Mouse (Mus musculus): Measurements from ENCODE around the gene Cdk17. TPM values are rescaled to one million over a fixed set of nuclear protein-coding genes. Genes with fewer than 3 reads are reported as not detected.

Cdk17 gene
- polyA plus RNA-seq, 1 experiment from 2014 or later, result 19.2 TPM

GRCm38 (mm10) chr10:93190475-93191262 lies 30.0 kb downstream of the Cdk17 start:
- Histone ChIP-seq H3K4me2 (ENCODE audit: low read depth, severe bottlenecking) (no peak overlapping the region), H3K27me3 (ENCODE audit: control insufficient read depth, insufficient read depth, low read length) (no peaks in the 10 kb centered on the region), H3K4me1 (ENCODE audit: control insufficient read depth, insufficient read depth, low read length) (0 out of 2 replicates have a peak, but pooled peaks cover 2% of the 10 kb centered on the region), H3K36me3 (ENCODE audit: control insufficient read depth, insufficient read depth, low read length) (no peaks in the 10 kb centered on the region), H3K4me3 (ENCODE audit: low read depth, low read length) (no peak overlapping the region), H3K27ac (replicated peaks; ENCODE audit: low read depth, low read length) (no peak overlapping the region), H3K9ac (ENCODE audit: low read length) (no peak overlapping the region), H3K9me3 (ENCODE audit: control insufficient read depth, low read length) (no peaks in the 10 kb centered on the region)
- 89% methylated on average over 8 of the region's 8 CpGs for WGBS
- DNase-seq (ENCODE audit: low spot score) (no peak), ATAC-seq (ENCODE audit: insufficient number of reproducible peaks, low FRiP score, low TSS enrichment, low read depth) (no peak)

GRCm38 (mm10) chr10:93197092-93197491 lies 36.4 kb downstream of the Cdk17 start:
- 92% methylated on average over 6 of the region's 6 CpGs for WGBS
- no peaks in the 10 kb centered on the region for H3K27me3 ChIP-seq (ENCODE audit: control insufficient read depth, insufficient read depth, low read length)
- ATAC-seq (ENCODE audit: insufficient number of reproducible peaks, low FRiP score, low TSS enrichment, low read depth), result no peak
- no peaks in the 10 kb centered on the region for H3K9me3 ChIP-seq (ENCODE audit: control insufficient read depth, low read length)
- no peaks in the 10 kb centered on the region for H3K36me3 ChIP-seq (ENCODE audit: control insufficient read depth, insufficient read depth, low read length)
- no peak overlapping the region for H3K27ac ChIP-seq (replicated peaks; ENCODE audit: low read depth, low read length)
- H3K4me3 ChIP-seq (ENCODE audit: low read depth, low read length), result no peak overlapping the region
- H3K9ac ChIP-seq (ENCODE audit: low read length), result no peak overlapping the region
- H3K4me2 ChIP-seq (ENCODE audit: low read depth, severe bottlenecking), result no peak overlapping the region
- no peak for DNase-seq (ENCODE audit: low spot score)
- 0 out of 2 replicates have a peak, but pooled peaks cover 2% of the 10 kb centered on the region for H3K4me1 ChIP-seq (ENCODE audit: control insufficient read depth, insufficient read depth, low read length)

- DNase-seq (ENCODE audit: low spot score) (no peak), ATAC-seq (ENCODE audit: insufficient number of reproducible peaks, low FRiP score, low TSS enrichment, low read depth) (no peak)
- 89% methylated on average over 3 of the region's 3 CpGs for WGBS
- no peaks in the 10 kb centered on the region for H3K27me3 ChIP-seq (ENCODE audit: control insufficient read depth, insufficient read depth, low read length)
- 0 out of 2 replicates have a peak, but pooled peaks cover 2% of the 10 kb centered on the region for H3K4me1 ChIP-seq (ENCODE audit: control insufficient read depth, insufficient read depth, low read length)
- H3K4me3 ChIP-seq (ENCODE audit: low read depth, low read length), result no peak overlapping the region
- H3K9me3 ChIP-seq (ENCODE audit: control insufficient read depth, low read length), result no peaks in the 10 kb centered on the region
- H3K27ac ChIP-seq (replicated peaks; ENCODE audit: low read depth, low read length), result no peak overlapping the region
- H3K36me3 ChIP-seq (ENCODE audit: control insufficient read depth, insufficient read depth, low read length), result no peaks in the 10 kb centered on the region
- H3K9ac ChIP-seq (ENCODE audit: low read length), result no peak overlapping the region
- no peak overlapping the region for H3K4me2 ChIP-seq (ENCODE audit: low read depth, severe bottlenecking)
These were observed 38.3 kb downstream of the Cdk17 start for GRCm38 (mm10) chr10:93198958-93199357.

DNA sequence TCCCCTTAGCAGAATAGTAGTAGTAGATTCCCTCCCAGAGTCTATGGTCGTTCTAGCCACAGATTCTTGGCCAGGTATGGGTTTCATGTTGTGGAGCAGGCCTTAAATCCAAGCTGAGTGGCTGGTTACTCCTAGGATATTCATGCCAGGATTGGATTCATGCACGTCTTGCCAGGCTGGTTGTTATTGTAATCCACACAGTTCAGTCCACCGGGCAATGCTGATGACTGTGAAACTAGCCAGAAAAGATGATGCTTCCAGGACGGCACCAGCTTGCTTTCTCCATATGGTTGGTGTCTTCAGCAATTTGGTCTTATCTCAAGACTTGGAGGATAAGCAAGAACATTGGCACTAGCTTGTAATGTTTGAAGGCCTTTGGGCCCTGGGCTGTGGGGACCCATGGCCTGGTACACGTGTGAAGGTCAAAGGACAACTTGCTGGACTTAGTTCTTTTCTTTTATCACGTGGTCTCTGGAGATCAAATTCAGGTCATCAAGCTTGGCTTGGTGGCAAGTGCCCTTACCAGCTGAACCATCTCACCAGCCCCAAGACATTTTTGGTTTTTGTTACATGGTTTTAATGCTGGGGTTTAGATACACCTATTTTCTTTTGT lies 41.3 kb downstream of the Cdk17 start:
- ATAC-seq (ENCODE audit: insufficient number of reproducible peaks, low FRiP score, low TSS enrichment, low read depth) (no peak), DNase-seq (ENCODE audit: low spot score) (no peak)
- H3K27ac ChIP-seq (replicated peaks; ENCODE audit: low read depth, low read length), result no peak overlapping the region
- no peaks in the 10 kb centered on the region for H3K9me3 ChIP-seq (ENCODE audit: control insufficient read depth, low read length)
- no peaks in the 10 kb centered on the region for H3K36me3 ChIP-seq (ENCODE audit: control insufficient read depth, insufficient read depth, low read length)
- no peaks in the 10 kb centered on the region for H3K27me3 ChIP-seq (ENCODE audit: control insufficient read depth, insufficient read depth, low read length)
- WGBS, result 91% methylated on average over 6 of the region's 6 CpGs
- H3K4me1 ChIP-seq (ENCODE audit: control insufficient read depth, insufficient read depth, low read length), result no peaks in the 10 kb centered on the region
- no peak overlapping the region for H3K9ac ChIP-seq (ENCODE audit: low read length)
- no peak overlapping the region for H3K4me3 ChIP-seq (ENCODE audit: low read depth, low read length)
- no peak overlapping the region for H3K4me2 ChIP-seq (ENCODE audit: low read depth, severe bottlenecking)

DNA sequence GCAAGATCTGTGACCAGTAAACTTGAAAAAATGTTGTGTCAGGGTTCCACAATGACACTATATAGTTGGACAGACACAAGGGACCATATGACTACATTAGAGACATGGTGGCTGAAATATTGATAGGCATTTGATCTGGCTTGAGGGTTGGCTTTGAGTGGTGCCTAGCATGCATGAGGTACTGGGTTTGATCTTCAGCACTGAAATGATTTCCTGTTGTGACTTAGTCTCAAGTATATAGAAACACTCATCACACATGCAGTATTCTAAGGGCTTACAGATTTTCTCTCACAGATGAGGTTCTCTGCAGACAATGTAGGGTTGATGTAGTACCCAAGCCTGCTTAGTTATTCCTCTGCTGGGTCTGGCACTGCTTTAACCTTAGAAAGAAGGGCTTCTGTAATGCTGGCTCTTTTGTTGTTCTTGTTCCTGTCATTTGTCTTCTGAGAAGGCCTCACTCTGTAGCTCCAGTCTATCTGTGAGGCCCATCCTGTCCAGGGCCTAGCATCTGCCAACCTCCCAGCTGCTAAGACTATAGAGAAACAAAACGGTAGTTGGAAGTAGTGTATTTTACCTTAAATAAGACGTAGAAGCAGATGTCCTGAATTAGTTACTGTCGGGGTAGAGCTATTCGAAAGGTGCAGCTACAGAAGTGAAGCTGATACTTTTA lies 44.7 kb downstream of the Cdk17 start:
- no peak overlapping the region for H3K27ac ChIP-seq (replicated peaks; ENCODE audit: low read depth, low read length)
- no peak for ATAC-seq (ENCODE audit: insufficient number of reproducible peaks, low FRiP score, low TSS enrichment, low read depth)
- no peaks in the 10 kb centered on the region for H3K4me1 ChIP-seq (ENCODE audit: control insufficient read depth, insufficient read depth, low read length)
- no peak for DNase-seq (ENCODE audit: low spot score)
- no peak overlapping the region for H3K4me3 ChIP-seq (ENCODE audit: low read depth, low read length)
- H3K36me3 ChIP-seq (ENCODE audit: control insufficient read depth, insufficient read depth, low read length), result no peaks in the 10 kb centered on the region
- H3K9ac ChIP-seq (ENCODE audit: low read length), result no peak overlapping the region
- no peaks in the 10 kb centered on the region for H3K9me3 ChIP-seq (ENCODE audit: control insufficient read depth, low read length)
- no peak overlapping the region for H3K4me2 ChIP-seq (ENCODE audit: low read depth, severe bottlenecking)
- WGBS, result 79% methylated on average over 4 of the region's 4 CpGs
- no peaks in the 10 kb centered on the region for H3K27me3 ChIP-seq (ENCODE audit: control insufficient read depth, insufficient read depth, low read length)

DNA sequence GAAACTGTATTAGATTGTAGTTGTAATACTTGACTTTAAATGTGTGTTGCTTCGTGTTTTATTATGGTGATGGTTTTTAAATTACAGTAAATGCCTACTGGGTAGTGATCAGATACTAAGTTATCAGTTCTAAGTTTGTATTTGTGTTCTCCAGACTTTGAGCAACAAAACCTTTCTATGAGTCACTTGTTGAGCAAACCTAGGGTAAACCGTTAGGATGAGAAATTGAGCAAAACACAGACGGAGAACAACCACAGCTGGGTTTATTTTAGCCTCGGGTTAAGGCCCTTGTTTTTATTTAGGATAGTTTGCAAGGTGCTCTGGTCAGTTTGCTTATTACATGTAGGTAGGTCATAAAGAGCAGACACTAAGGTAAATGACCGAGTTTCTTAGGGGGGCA lies 46.5 kb downstream of the Cdk17 start:
- no peaks in the 10 kb centered on the region for H3K4me1 ChIP-seq (ENCODE audit: control insufficient read depth, insufficient read depth, low read length)
- H3K9ac ChIP-seq (ENCODE audit: low read length), result no peak overlapping the region
- 71% methylated on average over 5 of the region's 5 CpGs for WGBS
- H3K4me3 ChIP-seq (ENCODE audit: low read depth, low read length), result no peak overlapping the region
- DNase-seq (ENCODE audit: low spot score) (no peak), ATAC-seq (ENCODE audit: insufficient number of reproducible peaks, low FRiP score, low TSS enrichment, low read depth) (no peak)
- H3K27ac ChIP-seq (replicated peaks; ENCODE audit: low read depth, low read length), result no peak overlapping the region
- H3K36me3 ChIP-seq (ENCODE audit: control insufficient read depth, insufficient read depth, low read length), result peaks cover 3% of the 10 kb centered on the region; the same call in 1 of the 2 replicates
- H3K4me2 ChIP-seq (ENCODE audit: low read depth, severe bottlenecking), result no peak overlapping the region
- H3K27me3 ChIP-seq (ENCODE audit: control insufficient read depth, insufficient read depth, low read length), result no peaks in the 10 kb centered on the region
- H3K9me3 ChIP-seq (ENCODE audit: control insufficient read depth, low read length), result no peaks in the 10 kb centered on the region

DNA sequence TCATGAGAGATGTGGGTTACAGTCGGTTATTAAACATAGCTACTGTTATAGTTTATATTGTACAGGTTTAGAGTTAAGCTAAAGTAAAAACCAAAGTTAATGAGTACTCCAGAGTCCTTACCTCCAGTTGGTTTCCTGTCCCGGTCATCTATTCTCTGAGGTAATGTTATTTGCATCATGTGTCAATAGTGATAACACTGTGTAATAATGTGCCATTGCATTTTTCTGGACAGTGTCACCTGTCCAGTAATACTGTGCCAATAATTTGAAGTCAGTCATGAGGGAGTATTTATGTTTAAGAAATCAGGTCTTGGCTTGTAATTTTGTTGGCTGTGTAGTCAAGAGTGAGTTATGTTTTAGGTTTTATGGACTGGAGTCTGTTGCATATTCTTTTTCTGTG lies 52.0 kb downstream of the Cdk17 start:
- ATAC-seq (ENCODE audit: insufficient number of reproducible peaks, low FRiP score, low TSS enrichment, low read depth), result no peak
- H3K4me1 ChIP-seq (ENCODE audit: control insufficient read depth, insufficient read depth, low read length), result no peaks in the 10 kb centered on the region
- H3K9me3 ChIP-seq (ENCODE audit: control insufficient read depth, low read length), result no peaks in the 10 kb centered on the region
- H3K4me3 ChIP-seq (ENCODE audit: low read depth, low read length), result no peak overlapping the region
- H3K27ac ChIP-seq (replicated peaks; ENCODE audit: low read depth, low read length), result no peak overlapping the region
- no peak for DNase-seq (ENCODE audit: low spot score)
- H3K4me2 ChIP-seq (ENCODE audit: low read depth, severe bottlenecking), result no peak overlapping the region
- H3K27me3 ChIP-seq (ENCODE audit: control insufficient read depth, insufficient read depth, low read length), result no peaks in the 10 kb centered on the region
- peaks cover 12% of the 10 kb centered on the region for H3K36me3 ChIP-seq (ENCODE audit: control insufficient read depth, insufficient read depth, low read length)
- WGBS, result 97% methylated on average over 2 of the region's 2 CpGs
- no peak overlapping the region for H3K9ac ChIP-seq (ENCODE audit: low read length)

- no peaks in the 10 kb centered on the region for H3K4me1 ChIP-seq (ENCODE audit: control insufficient read depth, insufficient read depth, low read length)
- no peak overlapping the region for H3K9ac ChIP-seq (ENCODE audit: low read length)
- no peak overlapping the region for H3K4me3 ChIP-seq (ENCODE audit: low read depth, low read length)
- WGBS, result 86% methylated on average over 7 of the region's 7 CpGs
- H3K36me3 ChIP-seq (ENCODE audit: control insufficient read depth, insufficient read depth, low read length), result peaks cover 12% of the 10 kb centered on the region
- ATAC-seq (ENCODE audit: insufficient number of reproducible peaks, low FRiP score, low TSS enrichment, low read depth), result no peak
- no peak for DNase-seq (ENCODE audit: low spot score)
- H3K9me3 ChIP-seq (ENCODE audit: control insufficient read depth, low read length), result no peaks in the 10 kb centered on the region
- H3K27ac ChIP-seq (replicated peaks; ENCODE audit: low read depth, low read length), result no peak overlapping the region
- no peaks in the 10 kb centered on the region for H3K27me3 ChIP-seq (ENCODE audit: control insufficient read depth, insufficient read depth, low read length)
- H3K4me2 ChIP-seq (ENCODE audit: low read depth, severe bottlenecking), result no peak overlapping the region
These were observed 52.7 kb downstream of the Cdk17 start for GRCm38 (mm10) chr10:93213339-93213738.
